Mouse (Mus musculus) hindbrain, embryonic 16.5 days (tissue): Measurements from ENCODE around the gene Ankrd54. TPM values are rescaled to one million over a fixed set of nuclear protein-coding genes. Genes with fewer than 3 reads are reported as not detected.

ENCODE experiments used
- ATAC-seq: fragments of 200-750 bp; cut with Nextera tagmentation; 2 replicates; pipeline ENCODE4 v1.8.0; 2017; ENCODE audit warnings: moderate TSS enrichment, moderate library complexity
- H3K27ac ChIP-seq: fragments of 300-500 bp; sonication (generic); 2 replicates; pipeline ENCODE4 v1.5.1; 2014; ENCODE audit warnings: low read depth, mild to moderate bottlenecking, control low read depth, low read length, moderate library complexity
- H3K27me3 ChIP-seq: fragments of 300-500 bp; sonication (generic); replicated peaks from 2 replicates; pipeline ENCODE4 v1.6.1; 2014; ENCODE audit warnings: low read length; ENCODE audit not compliant: control insufficient read depth, insufficient read depth
- H3K36me3 ChIP-seq: fragments of 300-500 bp; sonication (generic); 2 replicates; pipeline ENCODE4 v1.6.1; 2014; ENCODE audit warnings: mild to moderate bottlenecking, low read length, moderate library complexity, mixed read lengths; ENCODE audit not compliant: control insufficient read depth, insufficient read depth
- H3K4me1 ChIP-seq: fragments of 300-500 bp; sonication (generic); 2 replicates; pipeline ENCODE4 v1.6.1; 2014; ENCODE audit warnings: low read depth, low read length; ENCODE audit not compliant: control insufficient read depth, insufficient read depth
- H3K4me2 ChIP-seq: fragments of 300-500 bp; sonication (generic); 2 replicates; pipeline ENCODE4 v1.6.1; 2014; ENCODE audit warnings: mild to moderate bottlenecking, low read length, control low read depth, moderate library complexity
- H3K4me3 ChIP-seq: fragments of 300-500 bp; sonication (generic); 2 replicates; pipeline ENCODE4 v1.5.1; 2014; ENCODE audit warnings: mild to moderate bottlenecking, low read length, control low read depth, moderate library complexity
- H3K9ac ChIP-seq: fragments of 300-500 bp; sonication (generic); 2 replicates; pipeline ENCODE4 v1.6.1; 2014; ENCODE audit warnings: low read depth, mild to moderate bottlenecking, control low read depth, low read length, moderate library complexity
- H3K9me3 ChIP-seq: fragments of 300-500 bp; sonication (generic); 2 replicates; pipeline ENCODE4 v1.6.1; 2014; ENCODE audit warnings: mild to moderate bottlenecking, low read length, moderate library complexity; ENCODE audit not compliant: control insufficient read depth
- WGBS: fragments of 180-500 bp; shearing (Covaris S2); extraction: QIAGEN DNeasy Blood & Tissue Kit; methylation state at CpG from one replicate; pipeline ENCODE4 v1.1.7; 2014; 5-methylcytosine and 5-hydroxymethylcytosine counted together
- polyA plus RNA-seq: library from polyadenylated mRNA; unstranded; fragments of >200 nt; fragmentation: Nextera tagmentation; extraction: Ambion mirVana; gene quantifications from 2 replicates; pipeline ENCODE4 v1.2.1, GENCODE M21; 2015

The Ankrd54 gene
- polyA plus RNA-seq, 1 experiment from 2014 or later: 50.0 TPM

DNA sequence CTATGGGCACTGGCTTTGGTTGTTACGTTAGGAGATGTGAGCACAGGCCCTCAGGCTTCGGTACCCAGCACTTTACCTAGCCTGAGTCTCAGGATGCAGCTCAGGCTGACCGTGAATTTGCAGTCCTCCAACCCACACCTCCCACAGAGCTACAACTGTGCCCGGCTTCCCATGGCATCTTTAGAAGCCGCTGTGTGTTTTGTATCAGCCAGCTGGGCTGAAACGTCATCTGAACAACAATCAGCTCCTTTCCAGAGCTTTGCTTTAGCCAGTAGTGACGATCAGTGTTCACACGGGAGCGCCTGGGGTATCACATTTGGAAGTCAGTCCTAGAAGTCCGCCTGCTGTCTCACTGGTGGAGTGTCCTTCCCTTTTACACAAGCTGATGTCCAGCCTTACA, 40.6 kb upstream of the Ankrd54 start:
- Histone ChIP-seq H3K4me3 (no peak overlapping the region), H3K36me3 (no peaks in the 10 kb centered on the region), H3K27me3 (no peaks in the 10 kb centered on the region), H3K9me3 (no peaks in the 10 kb centered on the region), H3K4me1 (peaks cover under 1% of the 10 kb centered on the region), H3K27ac (no peak overlapping the region), H3K9ac (no peak overlapping the region), H3K4me2 (no peak overlapping the region)
- 58% methylated on average over 10 of the region's 10 CpGs for WGBS
- no peak for ATAC-seq

DNA sequence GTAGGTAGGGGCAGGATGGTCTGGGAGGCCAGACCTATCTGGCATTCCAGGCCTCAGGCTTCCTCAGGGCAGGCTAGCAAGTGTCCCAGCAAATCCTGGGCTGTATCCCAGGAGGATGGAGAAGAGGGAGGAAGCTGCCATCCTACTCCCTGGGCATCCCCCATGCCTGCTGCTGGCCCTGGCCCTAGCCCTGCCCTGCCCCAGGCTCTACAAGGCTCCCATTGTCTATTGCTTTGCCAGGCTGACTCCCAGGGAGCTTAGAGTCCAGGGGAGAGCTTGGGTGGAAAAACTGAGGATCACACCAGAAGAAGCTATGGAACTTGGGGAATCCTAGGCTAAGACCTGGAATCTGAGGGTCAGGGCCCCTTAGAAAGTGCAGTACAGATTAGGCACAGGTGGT, 38.8 kb upstream of the Ankrd54 start:
- no peaks in the 10 kb centered on the region for H3K36me3 ChIP-seq
- H3K27me3 ChIP-seq: no peaks in the 10 kb centered on the region
- H3K4me3 ChIP-seq: no peak overlapping the region
- H3K27ac ChIP-seq: no peak overlapping the region
- no peak for ATAC-seq
- H3K4me2 ChIP-seq: no peak overlapping the region
- no peaks in the 10 kb centered on the region for H3K9me3 ChIP-seq
- H3K9ac ChIP-seq: no peak overlapping the region
- H3K4me1 ChIP-seq: peaks cover 7% of the 10 kb centered on the region

DNA sequence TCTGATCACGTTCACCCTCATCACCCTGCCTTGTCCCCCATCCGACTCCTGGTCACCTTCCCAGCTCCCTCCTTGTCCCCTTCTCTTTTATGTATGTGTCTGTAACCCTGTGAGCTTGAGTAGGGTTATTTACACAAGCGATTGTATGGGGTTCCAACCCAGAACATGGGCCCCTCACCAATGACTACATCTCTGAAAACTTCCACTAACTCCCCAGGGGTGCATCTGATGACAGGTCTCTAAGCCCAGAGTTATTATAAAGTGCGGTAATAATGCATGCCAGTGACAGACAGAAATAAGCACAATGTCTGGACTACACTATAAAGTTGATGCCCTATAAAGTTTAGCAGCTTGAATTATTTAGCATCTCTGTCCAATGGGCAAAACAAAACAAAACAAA, 37.7 kb upstream of the Ankrd54 start:
- WGBS: 75% methylated on average over 4 of the region's 4 CpGs
- H3K36me3 ChIP-seq: peaks cover 2% of the 10 kb centered on the region
- H3K27ac ChIP-seq: no peak overlapping the region
- H3K4me1 ChIP-seq: peaks cover 7% of the 10 kb centered on the region
- H3K4me2 ChIP-seq: no peak overlapping the region
- H3K27me3 ChIP-seq: no peaks in the 10 kb centered on the region
- no peaks in the 10 kb centered on the region for H3K9me3 ChIP-seq
- H3K9ac ChIP-seq: no peak overlapping the region
- no peak for ATAC-seq
- no peak overlapping the region for H3K4me3 ChIP-seq

DNA sequence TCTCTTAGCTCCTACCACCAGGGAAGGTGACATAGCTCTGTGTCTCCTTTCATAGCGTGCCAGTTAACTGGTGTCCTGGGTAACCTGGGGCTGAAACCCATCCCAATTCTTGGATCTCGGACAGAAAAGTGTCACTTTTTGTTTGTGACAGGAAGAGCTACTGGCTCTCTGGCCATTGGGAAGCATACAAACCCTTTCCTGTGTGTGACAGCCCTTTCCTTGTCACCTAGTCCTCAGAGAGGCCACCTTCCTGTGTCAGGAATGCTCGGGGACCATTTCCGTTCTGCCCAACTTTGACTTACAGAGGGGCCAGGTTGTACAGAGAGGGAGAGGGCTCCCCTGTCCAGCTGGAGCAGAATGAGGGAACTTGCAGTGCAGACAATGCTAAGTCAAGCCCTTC, 36.8 kb upstream of the Ankrd54 start:
- Histone ChIP-seq H3K36me3 (peaks cover 7% of the 10 kb centered on the region), H3K4me3 (no peak overlapping the region), H3K4me2 (no peak overlapping the region), H3K27me3 (no peaks in the 10 kb centered on the region), H3K9me3 (no peaks in the 10 kb centered on the region), H3K27ac (no peak overlapping the region; the same call in 1 of the 2 replicates), H3K9ac (no peak overlapping the region), H3K4me1 (peaks cover 7% of the 10 kb centered on the region)
- no peak for ATAC-seq
- 68% methylated on average over 4 of the region's 4 CpGs for WGBS

DNA sequence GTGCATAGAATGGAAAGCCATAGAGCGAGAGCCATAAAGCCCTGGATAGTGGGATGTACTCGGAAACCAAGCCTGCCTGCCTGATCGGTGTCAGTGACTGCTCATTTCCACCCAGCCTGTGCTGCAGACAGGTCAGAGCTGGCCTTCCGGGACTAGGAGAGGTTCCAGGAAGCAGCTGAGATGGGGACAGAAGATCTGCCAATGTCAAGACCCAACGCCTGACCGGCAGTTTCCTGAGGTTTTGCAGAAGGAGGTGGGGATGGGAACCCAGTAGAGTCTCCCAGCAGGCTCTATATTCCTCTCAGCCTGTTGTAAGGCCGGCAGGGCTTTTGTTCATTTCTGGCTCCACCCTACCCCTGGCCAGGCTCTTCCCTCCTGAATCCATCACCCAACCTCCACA, 36.2 kb upstream of the Ankrd54 start:
- Histone ChIP-seq H3K4me1 (peaks cover 7% of the 10 kb centered on the region), H3K27ac (no peak overlapping the region; the same call in 1 of the 2 replicates), H3K36me3 (peaks cover 12% of the 10 kb centered on the region), H3K9me3 (no peaks in the 10 kb centered on the region), H3K9ac (no peak overlapping the region), H3K4me2 (no peak overlapping the region), H3K4me3 (no peak overlapping the region), H3K27me3 (no peaks in the 10 kb centered on the region)
- WGBS: 51% methylated on average over 7 of the region's 7 CpGs
- ATAC-seq: no peak

DNA sequence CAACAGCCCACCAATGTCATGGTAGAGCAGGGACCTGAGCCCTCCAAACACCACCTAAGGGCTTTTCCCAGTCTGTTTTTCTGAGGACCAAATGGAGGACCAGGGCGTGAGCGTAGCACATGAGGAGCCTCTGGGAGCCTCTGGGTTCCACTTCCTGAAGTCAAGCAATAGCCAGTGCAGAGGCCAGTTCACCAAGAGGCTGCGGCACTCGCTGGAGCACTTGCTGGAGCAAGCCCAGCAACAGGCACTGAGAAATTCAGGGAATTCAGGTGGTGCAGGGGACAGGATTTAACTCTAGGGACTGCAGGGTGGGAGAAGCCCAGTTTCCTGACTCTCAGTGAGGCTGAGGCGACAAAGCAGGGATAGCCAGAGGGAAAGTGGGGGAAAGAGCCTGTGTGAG, 35.5 kb upstream of the Ankrd54 start:
- H3K4me1 ChIP-seq: peaks cover 7% of the 10 kb centered on the region
- no peak overlapping the region for H3K4me2 ChIP-seq
- H3K36me3 ChIP-seq: peaks cover 15% of the 10 kb centered on the region
- no peak overlapping the region for H3K4me3 ChIP-seq
- no peaks in the 10 kb centered on the region for H3K27me3 ChIP-seq
- no peak overlapping the region for H3K27ac ChIP-seq
- 78% methylated on average over 5 of the region's 5 CpGs for WGBS
- ATAC-seq: no peak
- H3K9me3 ChIP-seq: no peaks in the 10 kb centered on the region
- no peak overlapping the region for H3K9ac ChIP-seq

DNA sequence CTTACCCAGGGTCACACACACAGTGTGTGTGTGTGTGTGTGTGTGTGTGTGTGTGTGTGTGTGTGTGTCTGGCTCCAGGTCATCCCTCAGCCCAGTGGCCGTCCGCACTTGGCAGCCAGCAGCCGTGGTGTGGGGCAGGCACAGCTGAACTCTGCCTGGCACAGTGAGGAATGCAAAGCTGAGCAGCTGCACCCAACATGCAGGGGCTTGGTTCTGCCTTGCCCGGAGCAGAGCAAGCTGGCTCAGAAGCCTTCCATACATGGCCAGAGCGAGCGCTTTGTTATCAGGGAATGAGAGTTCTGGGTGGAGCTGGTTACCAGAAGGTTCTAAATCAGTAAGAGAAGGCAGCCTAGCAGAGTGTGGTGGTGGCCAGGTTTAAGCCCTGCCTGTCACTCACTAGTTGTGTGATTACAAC, 34.9 kb upstream of the Ankrd54 start:
- Histone ChIP-seq H3K27ac (no peak overlapping the region; the same call in 1 of the 2 replicates), H3K4me1 (peaks cover 7% of the 10 kb centered on the region), H3K27me3 (no peaks in the 10 kb centered on the region), H3K4me2 (no peak overlapping the region), H3K36me3 (peaks cover 15% of the 10 kb centered on the region), H3K4me3 (no peak overlapping the region), H3K9ac (no peak overlapping the region), H3K9me3 (no peaks in the 10 kb centered on the region)
- WGBS: 42% methylated on average over 6 of the region's 6 CpGs
- ATAC-seq: peak; percentile 79

DNA sequence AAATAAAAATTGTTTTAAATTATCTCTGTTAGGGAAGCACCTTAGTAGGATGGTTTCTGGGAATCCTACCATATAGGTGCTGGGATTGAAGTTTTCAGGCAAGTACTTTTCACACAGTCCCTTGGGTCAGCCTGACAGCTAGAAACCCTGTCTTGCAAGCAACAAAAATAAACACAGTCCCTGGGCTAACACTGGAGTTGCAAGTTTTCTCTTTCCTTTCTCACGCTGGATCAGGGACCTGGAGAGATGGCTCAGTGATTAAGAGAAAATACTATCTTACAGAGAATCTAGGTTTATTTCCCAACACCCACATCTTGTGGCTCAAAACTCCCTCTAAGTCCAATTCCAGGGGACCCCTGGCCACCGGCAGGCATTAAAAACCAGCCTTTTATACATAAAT, 34.4 kb upstream of the Ankrd54 start:
- 39% methylated on average over 2 of the region's 2 CpGs for WGBS
- Histone ChIP-seq H3K4me2 (no peak overlapping the region), H3K9ac (no peak overlapping the region), H3K27me3 (no peaks in the 10 kb centered on the region), H3K27ac (no peak overlapping the region), H3K36me3 (peaks cover 15% of the 10 kb centered on the region), H3K4me3 (no peak overlapping the region), H3K9me3 (no peaks in the 10 kb centered on the region), H3K4me1 (peaks cover 7% of the 10 kb centered on the region)
- no peak for ATAC-seq

DNA sequence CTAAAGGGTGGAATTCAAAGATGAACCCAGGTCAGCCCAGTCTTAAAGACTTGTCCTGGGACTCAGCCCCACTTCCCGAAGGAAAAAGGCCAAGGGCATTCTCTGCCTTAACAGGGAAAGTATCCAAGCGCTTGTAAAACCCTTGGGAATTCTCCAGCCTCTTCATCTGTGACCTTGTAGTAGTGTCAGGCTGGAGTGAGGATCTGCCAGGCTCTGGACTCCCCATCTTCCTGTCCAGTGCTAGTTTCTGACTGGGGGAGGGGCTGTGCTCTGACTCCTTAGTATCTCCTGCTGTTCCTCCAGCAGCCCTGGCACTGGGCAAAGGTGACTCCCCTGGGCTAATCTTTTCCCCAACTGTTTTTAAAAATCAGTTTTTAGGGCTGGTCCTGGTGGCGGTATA, 33.9 kb upstream of the Ankrd54 start:
- no peaks in the 10 kb centered on the region for H3K27me3 ChIP-seq

DNA sequence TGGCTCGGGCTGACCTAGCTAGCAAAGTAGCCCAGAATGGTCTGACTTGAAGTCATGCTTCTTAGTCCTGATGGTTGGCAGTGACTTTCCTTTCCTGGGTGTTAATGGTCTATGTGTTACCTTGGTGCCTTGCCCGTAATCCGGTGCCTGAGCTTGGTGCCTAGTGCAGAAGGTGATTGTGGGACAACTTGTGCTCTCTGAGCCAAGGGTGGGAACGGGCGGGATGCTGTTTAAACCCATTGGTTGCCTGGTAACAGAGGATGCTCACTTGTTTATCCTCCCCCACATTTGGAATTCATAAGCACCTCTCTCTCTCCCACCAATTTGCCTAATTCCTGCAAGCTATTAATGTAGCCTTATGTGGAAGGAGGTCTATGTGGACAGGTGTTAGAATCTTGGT, 32.8 kb upstream of the Ankrd54 start:
- Histone ChIP-seq H3K27ac (no peak overlapping the region), H3K9me3 (no peaks in the 10 kb centered on the region), H3K27me3 (no peaks in the 10 kb centered on the region), H3K36me3 (peaks cover 22% of the 10 kb centered on the region), H3K4me1 (peaks cover 7% of the 10 kb centered on the region), H3K4me3 (no peak overlapping the region), H3K9ac (no peak overlapping the region), H3K4me2 (no peak overlapping the region)
- no peak for ATAC-seq
- WGBS: 83% methylated on average over 5 of the region's 5 CpGs

More for the DNA sequence above, 33.9 kb upstream of the Ankrd54 start:
- Histone ChIP-seq H3K4me3 (no peak overlapping the region), H3K9me3 (no peaks in the 10 kb centered on the region), H3K9ac (no peak overlapping the region), H3K36me3 (peaks cover 15% of the 10 kb centered on the region), H3K4me2 (no peak overlapping the region), H3K4me1 (peaks cover 7% of the 10 kb centered on the region), H3K27ac (no peak overlapping the region)
- no peak for ATAC-seq
- WGBS: 78% methylated on average over 3 of the region's 3 CpGs
